Mouse (Mus musculus) thymus, adult 2 months (tissue): ENCODE data around the gene Plrg1.

Experiments used
- CTCF ChIP-seq: fragments of 200-500 bp; IDR thresholded peaks from 2 replicates; pipeline ENCODE4 v1.5.1; 2012; ENCODE audit warnings: mild to moderate bottlenecking, control low read depth, low read length, moderate library complexity, borderline replicate concordance; ENCODE audit not compliant: control insufficient read depth, poor library complexity, insufficient read depth; ENCODE audit errors: extremely low read depth
- POLR2A ChIP-seq: fragments of 200-500 bp; IDR thresholded peaks from 2 replicates; pipeline ENCODE4 v1.6.1; 2012; ENCODE audit warnings: mild to moderate bottlenecking, low read length, control low read depth, moderate library complexity; ENCODE audit not compliant: control insufficient read depth, poor library complexity, insufficient read depth; ENCODE audit errors: extremely low read depth

GRCm38 (mm10) chr3:83038865-83039264 is 16.5 kb upstream of the Plrg1 start:
- no peak for TF ChIP-seq CTCF
- TF ChIP-seq POLR2A = no peak
